Mouse (Mus musculus): ENCODE results near the gene Tagln2.

DNA sequence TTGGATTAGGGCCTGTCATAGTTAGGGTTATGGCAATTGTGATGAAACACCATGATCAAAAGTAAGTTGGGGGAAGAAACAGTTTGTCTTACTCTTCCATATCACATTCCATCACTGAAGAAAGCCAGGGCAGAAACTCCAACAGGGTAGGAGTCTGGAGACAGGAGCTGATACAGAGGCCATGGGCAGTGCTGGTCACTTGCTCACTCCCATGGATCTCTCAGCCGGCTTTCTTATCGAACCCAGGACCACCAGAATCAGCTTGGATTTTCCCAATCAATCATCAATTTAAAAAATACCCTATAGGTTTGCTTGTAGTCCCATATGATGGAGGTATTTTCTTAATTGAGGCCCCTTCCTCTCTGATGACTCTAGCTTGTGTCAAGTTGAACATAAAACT is 46.0 kb upstream of the Tagln2 start:
- TF ChIP-seq CTCF (IDR thresholded peaks at IDR 0.05; ENCODE audit: extremely low read depth, insufficient read depth, low read length) (no peak), POLR2A (IDR thresholded peaks at IDR 0.05; ENCODE audit: extremely low read depth, insufficient read depth, low read length) (no peak)

Measured in cortical plate, adult 2 months (tissue).